8 mouse cellular contexts compared by ENCODE assay signal in the genomic region with DNA sequence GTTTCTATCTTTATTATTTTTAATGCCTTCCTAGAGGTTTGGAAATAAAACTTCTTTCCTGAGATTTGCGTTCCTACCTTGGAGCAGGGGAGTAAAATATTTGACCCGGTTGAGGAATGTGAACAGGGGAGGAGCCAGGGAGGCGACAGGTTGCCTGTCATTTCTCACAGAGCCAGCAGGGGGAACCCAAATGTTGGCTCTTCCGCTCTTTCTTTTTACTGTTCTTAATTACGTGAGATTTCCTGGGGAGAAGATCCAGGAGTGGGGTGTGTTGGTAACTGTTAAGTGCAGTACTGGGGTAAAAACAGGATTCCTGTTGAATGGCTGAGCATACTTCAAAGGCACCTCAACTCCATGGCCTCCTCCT. TPM values are rescaled to one million over a fixed set of nuclear protein-coding genes. Genes with fewer than 3 reads are reported as not detected.
DNase-seq lines count a peak whose midpoint lies in the region; ATAC-seq and TF ChIP-seq lines count a peak whose summit lies in the region.

No protein-coding gene starts in this region.

- TF ChIP-seq POLR2A in spleen, adult 2 months (IDR thresholded peaks at IDR 0.05; ENCODE audit: low read depth, low read length): no peak

- 10% methylated on average over 5 of the region's 5 CpGs for WGBS in spleen, adult 2 months
- 4% methylated on average over 5 of the region's 5 CpGs for WGBS in limb, embryonic 12.5 days
- 13% methylated on average over 5 of the region's 5 CpGs for WGBS in midbrain, embryonic 14.5 days

- peaks cover 17% of the 10 kb centered on the region for H3K36me3 ChIP-seq in spleen, adult 2 months (ENCODE audit: control insufficient read depth, insufficient read depth, low read length)
- peaks cover 60% of the 10 kb centered on the region for H3K36me3 ChIP-seq in limb, embryonic 12.5 days
- peaks cover 47% of the 10 kb centered on the region for H3K36me3 ChIP-seq in midbrain, embryonic 14.5 days (ENCODE audit: control insufficient read depth, insufficient read depth, low read length)

- DNase-seq in adrenal gland, adult 2 months: peak; percentile 46
- DNase-seq in adrenal gland, adult 8-10 months: no peak
- peak in 1 of 2 experiments; percentile 48 for DNase-seq in spleen, adult 2 months (ENCODE audit: low read depth in 1 of 2, low spot score in 2 of 2)
- no peak for DNase-seq in spleen, adult 12 weeks (ENCODE audit: low spot score)
- DNase-seq in forelimb bud, embryonic 11.5 days (ENCODE audit: low read depth, low spot score): peak; percentile 72
- peak; percentile 70 for DNase-seq in midbrain, embryonic 14.5 days
- DNase-seq in ovary, adult 18-20 months (ENCODE audit: low spot score): no peak

- no peak overlapping the region for H3K4me3 ChIP-seq in spleen, adult 2 months (ENCODE audit: extremely low read depth, insufficient read depth, insufficient read length)
- H3K4me3 ChIP-seq in limb, embryonic 12.5 days (replicated peaks): no peak overlapping the region
- H3K4me3 ChIP-seq in midbrain, embryonic 14.5 days (replicated peaks; ENCODE audit: low read depth, low read length): no peak overlapping the region

- peak; percentile 70; the same call in 1 of the 2 replicates for TF ChIP-seq CTCF in spleen, adult 2 months (IDR thresholded peaks at IDR 0.05; ENCODE audit: extremely low read depth, insufficient read depth, insufficient read length, insufficient replicate concordance)

- no peaks in the 10 kb centered on the region for H3K9me3 ChIP-seq in limb, embryonic 12.5 days
- H3K9me3 ChIP-seq in midbrain, embryonic 14.5 days (ENCODE audit: control insufficient read depth, low read length): no peaks in the 10 kb centered on the region

- no peaks in the 10 kb centered on the region; the same call in 1 of the 2 replicates for H3K4me1 ChIP-seq in spleen, adult 2 months (ENCODE audit: control insufficient read depth, insufficient read depth, insufficient read length)
- peaks cover 9% of the 10 kb centered on the region for H3K4me1 ChIP-seq in limb, embryonic 12.5 days (replicated peaks)
- H3K4me1 ChIP-seq in midbrain, embryonic 14.5 days (ENCODE audit: control insufficient read depth, insufficient read depth, low read length): no peaks in the 10 kb centered on the region

- no peak overlapping the region for H3K27ac ChIP-seq in spleen, adult 2 months (ENCODE audit: insufficient read depth, low read length)
- H3K27ac ChIP-seq in limb, embryonic 12.5 days: no peak overlapping the region
- no peak overlapping the region for H3K27ac ChIP-seq in midbrain, embryonic 14.5 days (replicated peaks; ENCODE audit: low read depth, low read length)

- no peaks in the 10 kb centered on the region for H3K27me3 ChIP-seq in spleen, adult 2 months (ENCODE audit: control insufficient read depth, insufficient read depth, low read length)
- no peaks in the 10 kb centered on the region for H3K27me3 ChIP-seq in limb, embryonic 12.5 days
- H3K27me3 ChIP-seq in midbrain, embryonic 14.5 days (ENCODE audit: control insufficient read depth, insufficient read depth, low read length): no peaks in the 10 kb centered on the region

- H3K4me2 ChIP-seq in limb, embryonic 12.5 days: peak overlapping the region; percentile 13; the same call in 1 of the 2 replicates
- H3K4me2 ChIP-seq in midbrain, embryonic 14.5 days (ENCODE audit: low read length): no peak overlapping the region

- no peak for ATAC-seq in limb, embryonic 12.5 days (ENCODE audit: insufficient number of reproducible peaks, insufficient read depth, low FRiP score, low TSS enrichment, low read depth)
- no peak for ATAC-seq in midbrain, embryonic 14.5 days (ENCODE audit: low FRiP score, low TSS enrichment)

- no peak overlapping the region for H3K9ac ChIP-seq in limb, embryonic 12.5 days (replicated peaks)
- H3K9ac ChIP-seq in midbrain, embryonic 14.5 days (replicated peaks; ENCODE audit: low read length): no peak overlapping the region

RNA-seq across cellular contexts. Expression of a gene that starts 10.9 kb away (rescaled TPM):
- 1 to 10 TPM; 1.2 to 2.5 TPM for total RNA-seq in adrenal gland, adult 2 months (2021)
- polyA plus RNA-seq in adrenal gland, adult 2 months (2012; rRNA removed): 0.88 and 1.3 TPM in 2 replicates
- 1 to 10 TPM; 1.9 to 4.2 (median 3.0) TPM for total RNA-seq in adrenal gland, adult 8-10 months (2022)
- polyA plus RNA-seq in spleen, adult 2 months (2012; rRNA removed): 2.6 and 2.7 TPM in 2 replicates
- polyA plus RNA-seq in limb, embryonic 12.5 days (2016; fragmentation: Nextera tagmentation; extraction: Ambion mirVana): 1.8 and 1.9 TPM in 2 replicates
- polyA plus RNA-seq in midbrain, embryonic 14.5 days (2014; fragmentation: Nextera tagmentation; extraction: Ambion mirVana): 0.45 and 0.55 TPM in 2 replicates

RNA-seq across cellular contexts. Expression of a gene that starts 14.2 kb away (rescaled TPM):
- total RNA-seq in adrenal gland, adult 2 months (2021): 10 to 100 TPM; 26.3 to 31.1 TPM
- polyA plus RNA-seq in adrenal gland, adult 2 months (2012; rRNA removed): 14.1 and 15.4 TPM in 2 replicates
- 10 to 100 TPM; 26.8 to 34.8 (median 31.7) TPM for total RNA-seq in adrenal gland, adult 8-10 months (2022)
- polyA plus RNA-seq in spleen, adult 2 months (2012; rRNA removed): 7.7 and 8.9 TPM in 2 replicates
- polyA plus RNA-seq in limb, embryonic 12.5 days (2016; fragmentation: Nextera tagmentation; extraction: Ambion mirVana): 25.2 and 25.9 TPM in 2 replicates
- 59.4 TPM in 2 replicates for polyA plus RNA-seq in midbrain, embryonic 14.5 days (2014; fragmentation: Nextera tagmentation; extraction: Ambion mirVana)

RNA-seq across cellular contexts. Expression of a gene that starts 14.9 kb away (rescaled TPM):
- 100 to 1,000 TPM; 131 to 139 TPM for total RNA-seq in adrenal gland, adult 2 months (2021)
- polyA plus RNA-seq in adrenal gland, adult 2 months (2012; rRNA removed): 209 and 296 TPM in 2 replicates
- total RNA-seq in adrenal gland, adult 8-10 months (2022): 100 to 1,000 TPM; 127 to 191 (median 150) TPM
- polyA plus RNA-seq in spleen, adult 2 months (2012; rRNA removed): 44.8 and 51.0 TPM in 2 replicates
- polyA plus RNA-seq in limb, embryonic 12.5 days (2016; fragmentation: Nextera tagmentation; extraction: Ambion mirVana): 36.4 and 38.7 TPM in 2 replicates
- polyA plus RNA-seq in midbrain, embryonic 14.5 days (2014; fragmentation: Nextera tagmentation; extraction: Ambion mirVana): 44.2 and 48.2 TPM in 2 replicates

RNA-seq across cellular contexts. Expression of a gene that starts 18.5 kb away (rescaled TPM):
- total RNA-seq in adrenal gland, adult 2 months (2021): 100 to 1,000 TPM; 224 to 263 TPM
- 78.7 and 99.1 TPM in 2 replicates for polyA plus RNA-seq in adrenal gland, adult 2 months (2012; rRNA removed)
- total RNA-seq in adrenal gland, adult 8-10 months (2022): 100 to 1,000 TPM; 211 to 272 (median 241) TPM
- 95.7 and 101 TPM in 2 replicates for polyA plus RNA-seq in spleen, adult 2 months (2012; rRNA removed)
- polyA plus RNA-seq in limb, embryonic 12.5 days (2016; fragmentation: Nextera tagmentation; extraction: Ambion mirVana): 158 and 170 TPM in 2 replicates
- 70.6 and 83.2 TPM in 2 replicates for polyA plus RNA-seq in midbrain, embryonic 14.5 days (2014; fragmentation: Nextera tagmentation; extraction: Ambion mirVana)

RNA-seq across cellular contexts. Expression of a gene that starts 45.1 kb away (rescaled TPM):
- total RNA-seq in adrenal gland, adult 2 months (2021): not detected
- not detected in 2 replicates for polyA plus RNA-seq in adrenal gland, adult 2 months (2012; rRNA removed)
- total RNA-seq in adrenal gland, adult 8-10 months (2022): under 1 TPM in 1 of 4 experiments, not detected in 3; 0.75 TPM
- 0.07 TPM in 1 of 2 replicates, not detected in the other for polyA plus RNA-seq in spleen, adult 2 months (2012; rRNA removed)
- polyA plus RNA-seq in limb, embryonic 12.5 days (2016; fragmentation: Nextera tagmentation; extraction: Ambion mirVana): 0.75 and 1.7 TPM in 2 replicates
- not detected in 2 replicates for polyA plus RNA-seq in midbrain, embryonic 14.5 days (2014; fragmentation: Nextera tagmentation; extraction: Ambion mirVana)

Comparison
In these comparisons a context has a peak if more than half of its experiments do, and no peak if none do; other contexts are left out.
1. DNase-seq: peak in adrenal gland, adult 2 months (single experiment), forelimb bud, embryonic 11.5 days (single experiment) and midbrain, embryonic 14.5 days (single experiment); none in adrenal gland, adult 8-10 months (single experiment), spleen, adult 12 weeks (single experiment) and ovary, adult 18-20 months (single experiment).